Mouse (Mus musculus) midbrain, embryonic 16.5 days (tissue): ENCODE data around the gene Ppm1h. TPM values are rescaled to one million over a fixed set of nuclear protein-coding genes. Genes with fewer than 3 reads are reported as not detected.

Source experiments
- ATAC-seq: fragments of 200-750 bp; cut with Nextera tagmentation; 2 replicates; pipeline ENCODE4 v1.8.0; 2017; ENCODE audit warnings: moderate TSS enrichment
- H3K27ac ChIP-seq: fragments of 300-500 bp; sonication (generic); 2 replicates; pipeline ENCODE4 v1.5.1; 2014; ENCODE audit warnings: mild to moderate bottlenecking, low read length, mixed read lengths
- H3K27me3 ChIP-seq: fragments of 300-500 bp; sonication (generic); 2 replicates; pipeline ENCODE4 v1.6.1; 2014; ENCODE audit warnings: low read depth, low read length, mixed read lengths; ENCODE audit not compliant: control insufficient read depth, insufficient read depth
- H3K36me3 ChIP-seq: fragments of 300-500 bp; sonication (generic); 2 replicates; pipeline ENCODE4 v1.6.1; 2014; ENCODE audit warnings: mild to moderate bottlenecking, low read length, moderate library complexity, mixed read lengths; ENCODE audit not compliant: control insufficient read depth, insufficient read depth
- H3K4me1 ChIP-seq: fragments of 300-500 bp; sonication (generic); 2 replicates; pipeline ENCODE4 v1.6.1; 2014; ENCODE audit warnings: mild to moderate bottlenecking, low read length, mixed read lengths; ENCODE audit not compliant: control insufficient read depth, insufficient read depth
- H3K4me2 ChIP-seq: fragments of 300-500 bp; sonication (generic); 2 replicates; pipeline ENCODE4 v1.6.1; 2014; ENCODE audit warnings: mild to moderate bottlenecking, low read length, mixed read lengths
- H3K4me3 ChIP-seq: fragments of 300-500 bp; sonication (generic); 2 replicates; pipeline ENCODE4 v1.5.1; 2014; ENCODE audit warnings: low read depth, mild to moderate bottlenecking, low read length, moderate library complexity, mixed read lengths
- H3K9ac ChIP-seq: fragments of 300-500 bp; sonication (generic); 2 replicates; pipeline ENCODE4 v1.6.1; 2014; ENCODE audit warnings: low read depth, low read length, mixed read lengths
- H3K9me3 ChIP-seq: fragments of 300-500 bp; sonication (generic); replicated peaks from 2 replicates; pipeline ENCODE4 v1.6.1; 2014; ENCODE audit warnings: mild to moderate bottlenecking, low read length, mixed read lengths; ENCODE audit not compliant: control insufficient read depth, poor library complexity, severe bottlenecking
- WGBS: fragments of 180-500 bp; shearing (Covaris S2); extraction: QIAGEN DNeasy Blood & Tissue Kit; methylation state at CpG from one replicate; pipeline ENCODE4 v1.1.7; 2014; 5-methylcytosine and 5-hydroxymethylcytosine counted together
- polyA plus RNA-seq: library from polyadenylated mRNA; unstranded; fragments of >200 nt; fragmentation: Nextera tagmentation; extraction: Ambion mirVana; gene quantifications from 2 replicates; pipeline ENCODE4 v1.2.1, GENCODE M21; 2015

The Ppm1h gene
- polyA plus RNA-seq, 1 experiment from 2014 or later, result 25.2 TPM

- Histone ChIP-seq H3K27ac (no peak overlapping the region), H3K9me3 (no peaks in the 10 kb centered on the region), H3K27me3 (no peaks in the 10 kb centered on the region), H3K36me3 (no peaks in the 10 kb centered on the region), H3K4me1 (no peaks in the 10 kb centered on the region), H3K4me2 (no peak overlapping the region), H3K4me3 (no peak overlapping the region), H3K9ac (no peak overlapping the region)
- no peak for ATAC-seq
- 88% methylated on average over 8 of the region's 8 CpGs for WGBS
Measured at GRCm38 (mm10) chr10:122817741-122818140, 139.2 kb downstream of the Ppm1h start.

GRCm38 (mm10) chr10:122819808-122820207, 141.2 kb downstream of the Ppm1h start:
- H3K36me3 ChIP-seq, result no peaks in the 10 kb centered on the region
- no peak overlapping the region for H3K4me2 ChIP-seq
- H3K9me3 ChIP-seq, result no peaks in the 10 kb centered on the region
- H3K27me3 ChIP-seq, result no peaks in the 10 kb centered on the region
- H3K27ac ChIP-seq, result no peak overlapping the region
- no peak for ATAC-seq
- no peak overlapping the region for H3K9ac ChIP-seq
- 98% methylated on average over 6 of the region's 6 CpGs for WGBS
- no peak overlapping the region for H3K4me3 ChIP-seq
- H3K4me1 ChIP-seq, result no peaks in the 10 kb centered on the region

GRCm38 (mm10) chr10:122821549-122821948, 143.0 kb downstream of the Ppm1h start:
- Histone ChIP-seq H3K36me3 (no peaks in the 10 kb centered on the region), H3K4me1 (no peaks in the 10 kb centered on the region), H3K9me3 (no peaks in the 10 kb centered on the region), H3K27ac (no peak overlapping the region), H3K4me3 (no peak overlapping the region), H3K4me2 (no peak overlapping the region), H3K9ac (no peak overlapping the region), H3K27me3 (no peaks in the 10 kb centered on the region)
- ATAC-seq, result no peak
- WGBS, result 84% methylated on average over 6 of the region's 6 CpGs

GRCm38 (mm10) chr10:122823642-122824041, 145.1 kb downstream of the Ppm1h start:
- no peak overlapping the region for H3K4me3 ChIP-seq
- no peak for ATAC-seq
- H3K27ac ChIP-seq, result no peak overlapping the region
- no peak overlapping the region for H3K4me2 ChIP-seq
- no peaks in the 10 kb centered on the region for H3K27me3 ChIP-seq
- 82% methylated on average over 13 of the region's 13 CpGs for WGBS
- no peaks in the 10 kb centered on the region; the same call in 1 of the 2 replicates for H3K4me1 ChIP-seq
- H3K9ac ChIP-seq, result no peak overlapping the region
- no peaks in the 10 kb centered on the region for H3K9me3 ChIP-seq
- H3K36me3 ChIP-seq, result no peaks in the 10 kb centered on the region

- Histone ChIP-seq H3K36me3 (no peaks in the 10 kb centered on the region), H3K9ac (no peak overlapping the region), H3K27ac (no peak overlapping the region), H3K4me1 (no peaks in the 10 kb centered on the region; the same call in 1 of the 2 replicates), H3K27me3 (no peaks in the 10 kb centered on the region), H3K4me3 (no peak overlapping the region), H3K9me3 (no peaks in the 10 kb centered on the region), H3K4me2 (no peak overlapping the region)
- WGBS, result 65% methylated on average over 16 of the region's 16 CpGs
- ATAC-seq, result no peak
Measured at GRCm38 (mm10) chr10:122826696-122827331, 148.3 kb downstream of the Ppm1h start.

- no peak for ATAC-seq
- no peaks in the 10 kb centered on the region for H3K36me3 ChIP-seq
- no peaks in the 10 kb centered on the region; the same call in 1 of the 2 replicates for H3K4me1 ChIP-seq
- WGBS, result 50% methylated on average over 12 of the region's 12 CpGs
- H3K4me3 ChIP-seq, result no peak overlapping the region
- H3K4me2 ChIP-seq, result no peak overlapping the region
- H3K9me3 ChIP-seq, result peaks cover 2% of the 10 kb centered on the region; the same call in 1 of the 2 replicates
- no peak overlapping the region for H3K9ac ChIP-seq
- H3K27me3 ChIP-seq, result no peaks in the 10 kb centered on the region
- no peak overlapping the region for H3K27ac ChIP-seq
Measured at GRCm38 (mm10) chr10:122827719-122828414, 149.3 kb downstream of the Ppm1h start.

- ATAC-seq, result no peak
- Histone ChIP-seq H3K36me3 (no peaks in the 10 kb centered on the region), H3K9me3 (peaks cover 2% of the 10 kb centered on the region; the same call in 1 of the 2 replicates), H3K4me1 (no peaks in the 10 kb centered on the region; the same call in 1 of the 2 replicates), H3K4me2 (no peak overlapping the region), H3K27me3 (no peaks in the 10 kb centered on the region), H3K27ac (no peak overlapping the region), H3K9ac (no peak overlapping the region), H3K4me3 (no peak overlapping the region)
- 59% methylated on average over 3 of the region's 3 CpGs for WGBS
Measured at GRCm38 (mm10) chr10:122829801-122830217, 151.2 kb downstream of the Ppm1h start.

GRCm38 (mm10) chr10:122830638-122831037, 152.1 kb downstream of the Ppm1h start:
- peaks cover 2% of the 10 kb centered on the region; the same call in 1 of the 2 replicates for H3K9me3 ChIP-seq
- ATAC-seq, result no peak
- no peaks in the 10 kb centered on the region for H3K36me3 ChIP-seq
- H3K4me1 ChIP-seq, result no peaks in the 10 kb centered on the region; the same call in 1 of the 2 replicates
- H3K4me2 ChIP-seq, result no peak overlapping the region
- H3K9ac ChIP-seq, result no peak overlapping the region
- 94% methylated on average over 10 of the region's 10 CpGs for whole genome bisulfite sequencing
- no peak overlapping the region for H3K27ac ChIP-seq
- no peak overlapping the region for H3K4me3 ChIP-seq
- H3K27me3 ChIP-seq, result no peaks in the 10 kb centered on the region

- H3K27me3 ChIP-seq, result no peaks in the 10 kb centered on the region
- H3K4me2 ChIP-seq, result no peak overlapping the region
- WGBS, result 97% methylated on average over 8 of the region's 8 CpGs
- H3K36me3 ChIP-seq, result no peaks in the 10 kb centered on the region
- no peak overlapping the region for H3K27ac ChIP-seq
- no peak overlapping the region for H3K9ac ChIP-seq
- ATAC-seq, result no peak
- H3K4me3 ChIP-seq, result no peak overlapping the region
- H3K9me3 ChIP-seq, result no peaks in the 10 kb centered on the region; the same call in 1 of the 2 replicates
- H3K4me1 ChIP-seq, result no peaks in the 10 kb centered on the region; the same call in 1 of the 2 replicates
Measured at GRCm38 (mm10) chr10:122842014-122842413, 163.5 kb downstream of the Ppm1h start.
